In genomic region chr13:110218497-110218896, GRCm38 (mm10) we compare ENCODE assay signal across 22 mouse cellular contexts.
DNase-seq lines count a peak whose midpoint lies in the region; ATAC-seq lines count a peak whose summit lies in the region.
"Had no signal": no experiment of that assay in that cellular context is flagged by ENCODE, and none has a peak within 500 bp of the region (broad histone marks: within the 10 kb centered on the region; RNA-seq: fewer than 3 reads in every experiment).

No protein-coding gene starts in this region.

- no peaks in the 10 kb centered on the region for H3K36me3 ChIP-seq in neural tube, embryonic 15.5 days
- H3K36me3 ChIP-seq: heart, embryonic 12.5 days; lung, embryonic 15.5 days had no signal

- peaks cover 8% of the 10 kb centered on the region; the same call in 1 of the 2 replicates for H3K4me1 ChIP-seq in neural tube, embryonic 15.5 days
- H3K4me1 ChIP-seq: heart, embryonic 12.5 days; lung, embryonic 15.5 days had no signal

- H3K9ac ChIP-seq in neural tube, embryonic 15.5 days (replicated peaks): no peak overlapping the region
- H3K9ac ChIP-seq: heart, embryonic 12.5 days; liver, embryonic 14.5 days; lung, embryonic 15.5 days had no signal

- no peaks in the 10 kb centered on the region for H3K9me3 ChIP-seq in neural tube, embryonic 15.5 days (replicated peaks)
- H3K9me3 ChIP-seq: heart, embryonic 12.5 days; lung, embryonic 15.5 days had no signal

- 51% methylated on average over 4 of the region's 4 CpGs for WGBS in neural tube, embryonic 15.5 days

- peak; percentile 62 for ATAC-seq in frontal cortex, adult (ENCODE audit: low TSS enrichment)
- ATAC-seq in neural tube, embryonic 15.5 days (ENCODE audit: low FRiP score): no peak
- ATAC-seq: forebrain, embryonic 14.5 days; inflammation-experienced regulatory T-cells, adult 6 months had no signal

- no peak for DNase-seq in frontal cortex, postnatal 36 days (ENCODE audit: low spot score in 2 of 2)
- peak; percentile 9 for DNase-seq in retina, postnatal 1 day
- no peak for DNase-seq in retina, embryonic 14.5 days (ENCODE audit: low spot score)
- DNase-seq in fibroblast of lung, adult 2 months (ENCODE audit: low read depth): peak; percentile 40
- no peak for DNase-seq in heart, postnatal 25 days (ENCODE audit: low spot score)
- no peak for DNase-seq in lung, postnatal 4 days
- DNase-seq: cerebellum, adult 9-10 months; heart, postnatal 14 days; kidney, adult 2 months; kidney, postnatal 10 days; layer of hippocampus, postnatal 36 days; right cerebral cortex, postnatal 14 days; thymus, adult 18-20 months had no signal

- no peak overlapping the region for H3K4me2 ChIP-seq in neural tube, embryonic 15.5 days
- H3K4me2 ChIP-seq: heart, embryonic 12.5 days; lung, embryonic 15.5 days had no signal

- no peak overlapping the region for H3K4me3 ChIP-seq in neural tube, embryonic 15.5 days (replicated peaks)
- H3K4me3 ChIP-seq: erythroblast, embryonic 14.5 days; heart, embryonic 12.5 days; lung, embryonic 15.5 days had no signal

- no peaks in the 10 kb centered on the region for H3K27me3 ChIP-seq in neural tube, embryonic 15.5 days (replicated peaks)
- H3K27me3 ChIP-seq: CH12.LX; heart, embryonic 12.5 days; lung, embryonic 15.5 days had no signal

- intact Hi-C loops in heart, postnatal 25 days (cut with DNase I): no loop called here

- H3K27ac ChIP-seq in neural tube, embryonic 15.5 days (replicated peaks): peak overlapping the region; percentile 51; the same call in 1 of the 2 replicates
- H3K27ac ChIP-seq: liver, embryonic 14.5 days; lung, embryonic 15.5 days had no signal

Comparison
In these comparisons a context has a peak if more than half of its experiments do, and no peak if none do; other contexts are left out.
1. DNase-seq: peak in retina, postnatal 1 day (single experiment) and fibroblast of lung, adult 2 months (single experiment); none in frontal cortex, postnatal 36 days (0 of 2), retina, embryonic 14.5 days (single experiment), heart, postnatal 25 days (single experiment) and lung, postnatal 4 days (0 of 2).